Mouse (Mus musculus) lung, postnatal 0 days (tissue): ENCODE results near the gene Fnip2. TPM values are rescaled to one million over a fixed set of nuclear protein-coding genes. Genes with fewer than 3 reads are reported as not detected.

ENCODE experiments used
- ATAC-seq: fragments of 200-750 bp; cut with Nextera tagmentation; 2 replicates; pipeline ENCODE4 v1.8.0; 2017; ENCODE audit warnings: moderate library complexity
- DNase-seq: peaks from one replicate; pipeline ENCODE4 v3.0.0-alpha.2; 2016; ENCODE audit warnings: low spot score
- H3K27ac ChIP-seq: fragments of 300-500 bp; sonication (generic); 2 replicates; pipeline ENCODE4 v1.5.1; 2014; ENCODE audit warnings: antibody characterized with exemption, mild to moderate bottlenecking, low read length, mixed read lengths
- H3K27me3 ChIP-seq: fragments of 300-500 bp; sonication (generic); replicated peaks from 2 replicates; pipeline ENCODE4 v1.6.1; 2014; ENCODE audit warnings: low read length, mixed read lengths; ENCODE audit not compliant: insufficient read depth
- H3K36me3 ChIP-seq: fragments of 300-500 bp; sonication (generic); 2 replicates; pipeline ENCODE4 v1.6.1; 2014; ENCODE audit warnings: low read length, mixed read lengths; ENCODE audit not compliant: insufficient read depth
- H3K4me1 ChIP-seq: fragments of 300-500 bp; sonication (generic); 2 replicates; pipeline ENCODE4 v1.6.1; 2014; ENCODE audit warnings: antibody characterized with exemption, low read depth, low read length, mixed read lengths; ENCODE audit not compliant: insufficient read depth
- H3K4me2 ChIP-seq: fragments of 300-500 bp; sonication (generic); replicated peaks from 2 replicates; pipeline ENCODE4 v1.6.1; 2014; ENCODE audit warnings: low read depth, mild to moderate bottlenecking, low read length, moderate library complexity, mixed read lengths
- H3K4me3 ChIP-seq: fragments of 300-500 bp; sonication (generic); 2 replicates; pipeline ENCODE4 v1.5.1; 2014; ENCODE audit warnings: low read depth, low read length
- H3K9ac ChIP-seq: fragments of 300-500 bp; sonication (generic); replicated peaks from 2 replicates; pipeline ENCODE4 v1.6.1; 2014; ENCODE audit warnings: low read depth, mild to moderate bottlenecking
- H3K9me3 ChIP-seq: fragments of 300-500 bp; sonication (generic); 2 replicates; pipeline ENCODE4 v1.6.1; 2016; ENCODE audit warnings: low read length, mixed read lengths
- CTCF ChIP-seq: IDR thresholded peaks from 2 replicates; pipeline ENCODE4 v1.5.1; 2016; ENCODE audit warnings: antibody characterized with exemption, mild to moderate bottlenecking
- EP300 ChIP-seq: IDR thresholded peaks from 2 replicates; pipeline ENCODE4 v1.6.1; 2016; ENCODE audit warnings: antibody characterized with exemption, mild to moderate bottlenecking, control low read depth
- WGBS: fragments of 180-500 bp; shearing (Covaris S2); extraction: QIAGEN DNeasy Blood & Tissue Kit; methylation state at CpG from one replicate; pipeline ENCODE4 v1.1.7; 2014; 5-methylcytosine and 5-hydroxymethylcytosine counted together
- polyA plus RNA-seq: library from polyadenylated mRNA; unstranded; fragments of >200 nt; fragmentation: Nextera tagmentation; extraction: Ambion mirVana; gene quantifications from 2 replicates; pipeline ENCODE4 v1.2.1, GENCODE M21; 2015

Gene Fnip2
- polyA plus RNA-seq, 1 experiment from 2014 or later: 3.5 TPM

DNA sequence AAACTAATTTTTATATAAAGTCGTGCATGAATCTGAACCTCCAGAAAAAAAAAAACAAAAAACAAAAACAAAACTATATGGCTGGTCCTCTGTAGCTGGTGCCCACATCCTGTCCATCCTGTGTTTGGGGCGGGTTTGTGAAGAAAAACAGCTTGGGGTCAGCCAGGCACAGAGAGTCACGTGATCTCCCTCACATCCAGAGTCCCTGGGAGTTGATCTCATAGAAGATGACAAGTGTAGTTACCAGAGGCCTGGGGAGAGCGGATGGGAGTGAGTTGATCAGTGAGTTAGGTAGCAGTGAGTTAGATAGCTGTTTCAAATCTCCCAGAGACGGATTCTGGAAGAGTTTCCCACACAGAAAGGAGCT is 157.0 kb downstream of the Fnip2 start:
- ATAC-seq: no peak

DNA sequence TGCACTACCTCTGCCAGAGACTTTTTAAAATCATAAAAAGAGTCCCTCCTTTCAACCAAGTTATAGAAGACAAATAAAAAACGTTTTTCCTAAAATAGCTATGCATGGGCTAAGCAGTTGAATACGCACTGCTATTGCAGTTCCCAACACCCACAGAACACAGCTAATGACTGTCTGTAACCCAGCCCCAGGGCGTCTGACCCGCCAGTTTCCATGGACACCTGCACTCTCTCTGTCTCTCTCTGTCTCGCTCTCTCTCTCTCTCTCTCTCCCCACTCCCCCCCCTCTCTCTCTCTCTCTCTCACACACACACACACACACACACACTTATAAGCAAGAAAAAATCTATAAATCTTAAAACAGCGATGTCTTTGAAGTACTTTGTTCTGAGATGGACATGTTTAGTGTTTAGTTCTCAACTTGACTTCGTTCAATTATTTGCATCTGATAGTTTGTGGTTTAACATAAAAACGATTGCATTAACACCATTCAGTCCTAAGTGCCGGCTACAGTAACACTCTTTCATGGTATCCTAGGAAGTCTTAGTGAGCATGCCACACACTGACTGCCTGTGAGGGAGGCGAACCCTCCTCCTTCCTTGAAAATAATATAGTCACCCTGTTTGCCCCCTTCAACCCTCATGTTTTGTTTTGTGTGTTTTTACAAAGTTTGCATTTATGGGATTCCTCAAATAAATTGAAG is 157.5 kb downstream of the Fnip2 start:
- Histone ChIP-seq H3K4me3 (no peak overlapping the region), H3K9ac (no peak overlapping the region), H3K4me1 (no peaks in the 10 kb centered on the region), H3K36me3 (no peaks in the 10 kb centered on the region), H3K9me3 (no peaks in the 10 kb centered on the region), H3K4me2 (no peak overlapping the region), H3K27ac (no peak overlapping the region), H3K27me3 (no peaks in the 10 kb centered on the region)
- no peak for ATAC-seq
- WGBS: 37% methylated on average over 10 of the region's 10 CpGs
- DNase-seq: no peak
- no peak for TF ChIP-seq EP300
- no peak for TF ChIP-seq CTCF

More for the DNA sequence above, 157.0 kb downstream of the Fnip2 start:
- H3K27ac ChIP-seq: no peak overlapping the region
- TF ChIP-seq CTCF (no peak), EP300 (no peak)
- no peaks in the 10 kb centered on the region for H3K36me3 ChIP-seq
- no peak overlapping the region for H3K4me2 ChIP-seq
- no peak overlapping the region for H3K9ac ChIP-seq
- 46% methylated on average over 5 of the region's 5 CpGs for WGBS
- H3K4me1 ChIP-seq: no peaks in the 10 kb centered on the region
- no peak overlapping the region for H3K4me3 ChIP-seq
- DNase-seq: peak; percentile 27
- no peaks in the 10 kb centered on the region for H3K27me3 ChIP-seq
- H3K9me3 ChIP-seq: no peaks in the 10 kb centered on the region

DNA sequence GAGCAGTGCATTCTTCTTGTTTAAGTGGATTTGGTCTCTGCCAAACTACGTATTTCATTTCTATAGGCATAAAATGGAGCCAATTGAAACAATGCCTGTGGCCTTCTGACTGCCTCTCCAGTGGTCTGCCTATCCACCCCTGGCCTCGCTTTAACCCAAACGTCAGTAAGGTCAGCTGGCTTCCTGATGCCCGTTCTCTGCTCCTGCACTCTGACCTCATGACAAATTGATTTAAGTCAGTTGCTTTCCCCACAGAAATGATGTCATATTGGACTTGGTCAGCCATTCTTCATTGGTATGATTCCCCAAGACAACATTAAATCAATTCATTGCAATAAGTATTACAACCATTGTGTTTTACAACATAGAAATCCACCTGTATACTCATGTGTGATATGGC is 159.1 kb downstream of the Fnip2 start:
- TF ChIP-seq CTCF: no peak
- no peak for TF ChIP-seq EP300
- ATAC-seq: no peak
- H3K9ac ChIP-seq: no peak overlapping the region
- no peak overlapping the region for H3K4me2 ChIP-seq
- no peak overlapping the region for H3K27ac ChIP-seq
- H3K4me3 ChIP-seq: no peak overlapping the region
- H3K36me3 ChIP-seq: no peaks in the 10 kb centered on the region
- no peaks in the 10 kb centered on the region for H3K4me1 ChIP-seq
- no peak for DNase-seq
- H3K27me3 ChIP-seq: no peaks in the 10 kb centered on the region
- no peaks in the 10 kb centered on the region for H3K9me3 ChIP-seq
- 64% methylated on average over 4 of the region's 4 CpGs for WGBS

Other genes with a start within 250 kb of the Fnip2 start
- gene Gm17359, start 231.1 kb downstream of the Fnip2 start, polyA plus RNA-seq: not detected in 2 replicates
- gene Ppid, start 23.5 kb upstream of the Fnip2 start, polyA plus RNA-seq: 36.6 and 44.6 TPM in 2 replicates
- 4.3 and 5.3 TPM in 2 replicates for gene 4930579G24Rik, start 61.3 kb upstream of the Fnip2 start, polyA plus RNA-seq
- 53.3 and 53.5 TPM in 2 replicates for gene Etfdh, start 61.7 kb upstream of the Fnip2 start, polyA plus RNA-seq
- gene Rxfp1, start 170.1 kb upstream of the Fnip2 start, polyA plus RNA-seq: 0.29 and 0.42 TPM in 2 replicates